Comparison of ENCODE assay signal across 10 mouse cellular contexts in the genomic region with DNA sequence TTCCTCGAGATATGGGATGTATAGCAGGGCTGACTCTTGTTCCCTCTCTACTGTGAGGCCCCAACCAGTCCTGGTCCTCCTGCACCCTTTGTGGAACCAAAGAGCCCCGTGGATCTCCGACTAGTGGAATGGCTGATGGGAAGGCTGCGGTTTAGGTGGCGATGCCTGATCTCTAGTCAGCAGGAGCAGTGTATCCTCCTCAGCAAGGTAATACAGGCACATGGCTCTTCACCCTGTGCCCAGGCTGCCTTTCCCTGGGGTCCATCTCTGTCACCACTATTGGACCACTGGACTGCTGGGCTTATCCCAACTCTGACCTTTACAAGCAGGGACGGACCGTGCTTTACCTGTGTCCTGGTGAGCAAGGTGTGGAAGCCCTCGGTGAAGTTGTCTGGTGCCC. TPM values are rescaled to one million over a fixed set of nuclear protein-coding genes. Genes with fewer than 3 reads are reported as not detected.
DNase-seq lines count a peak whose midpoint lies in the region; ATAC-seq and TF ChIP-seq lines count a peak whose summit lies in the region.
"Had no signal": no experiment of that assay in that cellular context is flagged by ENCODE, and none has a peak within 500 bp of the region (broad histone marks: within the 10 kb centered on the region; RNA-seq: fewer than 3 reads in every experiment).

No protein-coding gene starts in this region.

- TF ChIP-seq EP300 in liver, embryonic 14.5 days (IDR thresholded peaks at IDR 0.05; ENCODE audit: low read depth): no peak

- H3K27me3 ChIP-seq in hindbrain, embryonic 11.5 days (ENCODE audit: control insufficient read depth, insufficient read depth, low read length): peaks cover 3% of the 10 kb centered on the region; the same call in 1 of the 2 replicates
- peaks cover 3% of the 10 kb centered on the region; the same call in 1 of the 2 replicates for H3K27me3 ChIP-seq in hindbrain, embryonic 16.5 days (replicated peaks; ENCODE audit: control insufficient read depth, insufficient read depth, low read length)
- peaks cover 26% of the 10 kb centered on the region for H3K27me3 ChIP-seq in embryonic facial prominence, embryonic 10.5 days (replicated peaks; ENCODE audit: low read depth, poor library complexity, severe bottlenecking)
- H3K27me3 ChIP-seq in forebrain, embryonic 12.5 days: peaks cover 24% of the 10 kb centered on the region
- no peaks in the 10 kb centered on the region for H3K27me3 ChIP-seq in liver, embryonic 14.5 days (ENCODE audit: control insufficient read depth, insufficient read depth, low read length)

- H3K9me3 ChIP-seq in hindbrain, embryonic 11.5 days (ENCODE audit: control insufficient read depth, low read length): no peaks in the 10 kb centered on the region
- no peaks in the 10 kb centered on the region for H3K9me3 ChIP-seq in hindbrain, embryonic 16.5 days (ENCODE audit: control insufficient read depth, low read length)
- H3K9me3 ChIP-seq in embryonic facial prominence, embryonic 10.5 days: no peaks in the 10 kb centered on the region
- no peaks in the 10 kb centered on the region for H3K9me3 ChIP-seq in forebrain, embryonic 12.5 days
- H3K9me3 ChIP-seq in liver, embryonic 14.5 days (ENCODE audit: control insufficient read depth, low read length): no peaks in the 10 kb centered on the region
- H3K9me3 ChIP-seq: megakaryocyte, embryonic 14.5 days had no signal

- intact Hi-C loops in left cerebral cortex, postnatal 10 days (cut with DNase I): no loop called here

- peak overlapping the region; percentile 55; the same call in 1 of the 2 replicates for H3K4me2 ChIP-seq in hindbrain, embryonic 11.5 days (replicated peaks; ENCODE audit: low read depth, low read length)
- no peak overlapping the region; the same call in 1 of the 2 replicates for H3K4me2 ChIP-seq in hindbrain, embryonic 16.5 days (ENCODE audit: low read length)
- peak overlapping the region; percentile 91 for H3K4me2 ChIP-seq in forebrain, embryonic 12.5 days
- peak overlapping the region; percentile 99 for H3K4me2 ChIP-seq in liver, embryonic 14.5 days (ENCODE audit: low read depth)

- H3K4me3 ChIP-seq in hindbrain, embryonic 11.5 days (ENCODE audit: low read depth, low read length): no peak overlapping the region
- H3K4me3 ChIP-seq in hindbrain, embryonic 16.5 days (ENCODE audit: low read length): no peak overlapping the region
- peak overlapping the region; percentile 72 for H3K4me3 ChIP-seq in embryonic facial prominence, embryonic 10.5 days
- peak overlapping the region; percentile 67 for H3K4me3 ChIP-seq in forebrain, embryonic 12.5 days (replicated peaks)
- peak overlapping the region; percentile 1 to 89; a peak in 2 of 4 replicates for H3K4me3 ChIP-seq in liver, embryonic 14.5 days (ENCODE audit: insufficient read depth in 1 of 2, low read depth in 2 of 2, low read length in 2 of 2)

- no peak for TF ChIP-seq CTCF in liver, embryonic 14.5 days (IDR thresholded peaks at IDR 0.05; ENCODE audit: low read depth)

- ATAC-seq in hindbrain, embryonic 11.5 days (ENCODE audit: low FRiP score): no peak
- no peak for ATAC-seq in hindbrain, embryonic 16.5 days
- ATAC-seq in forebrain, embryonic 12.5 days (ENCODE audit: low FRiP score): no peak
- no peak for ATAC-seq in liver, embryonic 14.5 days (ENCODE audit: insufficient read depth)

- peaks cover 7% of the 10 kb centered on the region; the same call in 1 of the 2 replicates for H3K4me1 ChIP-seq in hindbrain, embryonic 11.5 days (replicated peaks; ENCODE audit: control insufficient read depth, insufficient read depth, low read length)
- H3K4me1 ChIP-seq in hindbrain, embryonic 16.5 days (ENCODE audit: control insufficient read depth, insufficient read depth, low read depth, low read length): peaks cover 17% of the 10 kb centered on the region
- H3K4me1 ChIP-seq in embryonic facial prominence, embryonic 10.5 days: peaks cover 33% of the 10 kb centered on the region
- peaks cover 22% of the 10 kb centered on the region for H3K4me1 ChIP-seq in forebrain, embryonic 12.5 days
- H3K4me1 ChIP-seq in liver, embryonic 14.5 days (replicated peaks; ENCODE audit: control insufficient read depth in 2 of 2, insufficient read depth in 2 of 2, low read length in 1 of 2): peaks cover 8 to 14% of the 10 kb centered on the region in 2 experiments

- H3K9ac ChIP-seq in hindbrain, embryonic 11.5 days (ENCODE audit: low read depth, low read length): no peak overlapping the region; the same call in 1 of the 2 replicates
- no peak overlapping the region for H3K9ac ChIP-seq in hindbrain, embryonic 16.5 days (ENCODE audit: low read depth, low read length)
- peak overlapping the region; percentile 72; the same call in 1 of the 2 replicates for H3K9ac ChIP-seq in forebrain, embryonic 12.5 days
- no peak overlapping the region; the same call in 1 of the 2 replicates for H3K9ac ChIP-seq in liver, embryonic 14.5 days (replicated peaks)

- 91% methylated on average over 8 of the region's 8 CpGs for WGBS in hindbrain, embryonic 11.5 days
- WGBS in hindbrain, embryonic 16.5 days: 96% methylated on average over 8 of the region's 8 CpGs
- 91% methylated on average over 8 of the region's 8 CpGs for WGBS in embryonic facial prominence, embryonic 10.5 days
- WGBS in forebrain, embryonic 12.5 days: 95% methylated on average over 8 of the region's 8 CpGs
- 87% methylated on average over 8 of the region's 8 CpGs for WGBS in liver, embryonic 14.5 days (ENCODE audit: insufficient replicate concordance)

- no peaks in the 10 kb centered on the region for H3K36me3 ChIP-seq in hindbrain, embryonic 11.5 days (ENCODE audit: control insufficient read depth, insufficient read depth, low read length)
- H3K36me3 ChIP-seq in hindbrain, embryonic 16.5 days (ENCODE audit: control insufficient read depth, insufficient read depth, low read length): no peaks in the 10 kb centered on the region
- peaks cover 41% of the 10 kb centered on the region for H3K36me3 ChIP-seq in embryonic facial prominence, embryonic 10.5 days (replicated peaks)
- peaks cover 18% of the 10 kb centered on the region for H3K36me3 ChIP-seq in forebrain, embryonic 12.5 days (replicated peaks)
- H3K36me3 ChIP-seq in liver, embryonic 14.5 days (replicated peaks; ENCODE audit: control insufficient read depth, insufficient read depth, low read depth): no peaks in the 10 kb centered on the region; the same call in 1 of the 2 replicates

- H3K27ac ChIP-seq in hindbrain, embryonic 11.5 days (ENCODE audit: low read depth, low read length): no peak overlapping the region
- H3K27ac ChIP-seq in hindbrain, embryonic 16.5 days (ENCODE audit: low read depth, low read length): no peak overlapping the region
- no peak overlapping the region for H3K27ac ChIP-seq in embryonic facial prominence, embryonic 10.5 days (replicated peaks)
- H3K27ac ChIP-seq in forebrain, embryonic 12.5 days: no peak overlapping the region
- H3K27ac ChIP-seq in liver, embryonic 14.5 days: no peak overlapping the region

- no peak for DNase-seq in hindbrain, embryonic 11.5 days (ENCODE audit: low spot score)
- DNase-seq in embryonic facial prominence, embryonic 10.5 days (ENCODE audit: low spot score): no peak
- DNase-seq in liver, embryonic 14.5 days (ENCODE audit: low read depth in 3 of 3, low spot score in 3 of 3): no peak
- no peak for DNase-seq in frontal cortex, postnatal 25 days (ENCODE audit: low spot score in 2 of 2)
- DNase-seq in gastrocnemius, postnatal 4 days (ENCODE audit: low spot score in 2 of 2): no peak
- DNase-seq in left cerebral cortex, postnatal 10 days (ENCODE audit: extremely low spot score in 1 of 2, low spot score in 2 of 2): no peak
- DNase-seq: embryo, embryonic 11 days had no signal

RNA-seq across cellular contexts. Expression of a gene that starts 1.3 kb away (rescaled TPM):
- polyA plus RNA-seq in hindbrain, embryonic 11.5 days (2014; fragmentation: Nextera tagmentation; extraction: Ambion mirVana): 28.8 and 31.4 TPM in 2 replicates
- 14.5 and 18.3 TPM in 2 replicates for polyA plus RNA-seq in hindbrain, embryonic 16.5 days (2015; fragmentation: Nextera tagmentation; extraction: Ambion mirVana)
- 57.5 and 59.4 TPM in 2 replicates for polyA plus RNA-seq in embryonic facial prominence, embryonic 10.5 days (2016; fragmentation: Nextera tagmentation; extraction: Ambion mirVana)
- polyA plus RNA-seq in forebrain, embryonic 12.5 days (2016; fragmentation: Nextera tagmentation; extraction: Ambion mirVana): 48.3 and 49.6 TPM in 2 replicates
- 8.2 and 12.0 TPM in 2 replicates for polyA plus RNA-seq in liver, embryonic 14.5 days (2012; rRNA removed)
- polyA plus RNA-seq in liver, embryonic 14.5 days (2014; fragmentation: Nextera tagmentation; extraction: Ambion mirVana): 6.4 and 6.8 TPM in 2 replicates
- total RNA-seq in gastrocnemius, postnatal 4 days (2021): 1 to 10 TPM; 6.4 TPM
- 1 to 10 TPM; 3.7 TPM for total RNA-seq in left cerebral cortex, postnatal 10 days (2021)

RNA-seq across cellular contexts. Expression of a gene that starts 11.4 kb away (rescaled TPM):
- 76.0 and 84.7 TPM in 2 replicates for polyA plus RNA-seq in hindbrain, embryonic 11.5 days (2014; fragmentation: Nextera tagmentation; extraction: Ambion mirVana)
- polyA plus RNA-seq in hindbrain, embryonic 16.5 days (2015; fragmentation: Nextera tagmentation; extraction: Ambion mirVana): 29.8 and 40.7 TPM in 2 replicates
- polyA plus RNA-seq in embryonic facial prominence, embryonic 10.5 days (2016; fragmentation: Nextera tagmentation; extraction: Ambion mirVana): 53.6 and 57.1 TPM in 2 replicates
- polyA plus RNA-seq in forebrain, embryonic 12.5 days (2016; fragmentation: Nextera tagmentation; extraction: Ambion mirVana): 48.5 and 62.0 TPM in 2 replicates
- polyA plus RNA-seq in liver, embryonic 14.5 days (2012; rRNA removed): 41.5 and 87.7 TPM in 2 replicates
- 100.0 and 101 TPM in 2 replicates for polyA plus RNA-seq in liver, embryonic 14.5 days (2014; fragmentation: Nextera tagmentation; extraction: Ambion mirVana)
- total RNA-seq in gastrocnemius, postnatal 4 days (2021): 100 to 1,000 TPM; 331 to 336 TPM
- 10 to 100 TPM; 12.4 to 12.6 TPM for total RNA-seq in left cerebral cortex, postnatal 10 days (2021)

RNA-seq across cellular contexts. Expression of a gene that starts 17.5 kb away (rescaled TPM):
- 208 TPM in 2 replicates for polyA plus RNA-seq in hindbrain, embryonic 11.5 days (2014; fragmentation: Nextera tagmentation; extraction: Ambion mirVana)
- 342 and 346 TPM in 2 replicates for polyA plus RNA-seq in hindbrain, embryonic 16.5 days (2015; fragmentation: Nextera tagmentation; extraction: Ambion mirVana)
- polyA plus RNA-seq in embryonic facial prominence, embryonic 10.5 days (2016; fragmentation: Nextera tagmentation; extraction: Ambion mirVana): 91.8 and 96.4 TPM in 2 replicates
- 223 and 227 TPM in 2 replicates for polyA plus RNA-seq in forebrain, embryonic 12.5 days (2016; fragmentation: Nextera tagmentation; extraction: Ambion mirVana)
- polyA plus RNA-seq in liver, embryonic 14.5 days (2012; rRNA removed): 29.3 and 37.4 TPM in 2 replicates
- 35.0 and 38.1 TPM in 2 replicates for polyA plus RNA-seq in liver, embryonic 14.5 days (2014; fragmentation: Nextera tagmentation; extraction: Ambion mirVana)
- 100 to 1,000 TPM; 141 to 153 TPM for total RNA-seq in gastrocnemius, postnatal 4 days (2021)
- 100 to 1,000 TPM; 220 to 253 TPM for total RNA-seq in left cerebral cortex, postnatal 10 days (2021)

RNA-seq across cellular contexts. Expression of a gene that starts 28.2 kb away (rescaled TPM):
- polyA plus RNA-seq in hindbrain, embryonic 11.5 days (2014; fragmentation: Nextera tagmentation; extraction: Ambion mirVana): 8.9 and 10.8 TPM in 2 replicates
- 50.8 and 52.2 TPM in 2 replicates for polyA plus RNA-seq in hindbrain, embryonic 16.5 days (2015; fragmentation: Nextera tagmentation; extraction: Ambion mirVana)
- polyA plus RNA-seq in embryonic facial prominence, embryonic 10.5 days (2016; fragmentation: Nextera tagmentation; extraction: Ambion mirVana): 11.4 and 12.1 TPM in 2 replicates
- 21.6 and 21.9 TPM in 2 replicates for polyA plus RNA-seq in forebrain, embryonic 12.5 days (2016; fragmentation: Nextera tagmentation; extraction: Ambion mirVana)
- 0.29 and 0.54 TPM in 2 replicates for polyA plus RNA-seq in liver, embryonic 14.5 days (2012; rRNA removed)
- 0.11 TPM in 1 of 2 replicates, not detected in the other for polyA plus RNA-seq in liver, embryonic 14.5 days (2014; fragmentation: Nextera tagmentation; extraction: Ambion mirVana)
- 1 to 10 TPM; 2.5 to 3.4 TPM for total RNA-seq in gastrocnemius, postnatal 4 days (2021)
- total RNA-seq in left cerebral cortex, postnatal 10 days (2021): 10 to 100 TPM; 35.0 to 39.1 TPM

RNA-seq across cellular contexts. Expression of a gene that starts 59.4 kb away (rescaled TPM):
- 17.2 and 19.4 TPM in 2 replicates for polyA plus RNA-seq in hindbrain, embryonic 11.5 days (2014; fragmentation: Nextera tagmentation; extraction: Ambion mirVana)
- 13.4 and 14.6 TPM in 2 replicates for polyA plus RNA-seq in hindbrain, embryonic 16.5 days (2015; fragmentation: Nextera tagmentation; extraction: Ambion mirVana)
- polyA plus RNA-seq in embryonic facial prominence, embryonic 10.5 days (2016; fragmentation: Nextera tagmentation; extraction: Ambion mirVana): 20.3 and 21.0 TPM in 2 replicates
- polyA plus RNA-seq in forebrain, embryonic 12.5 days (2016; fragmentation: Nextera tagmentation; extraction: Ambion mirVana): 22.2 and 22.7 TPM in 2 replicates
- 22.4 and 22.6 TPM in 2 replicates for polyA plus RNA-seq in liver, embryonic 14.5 days (2012; rRNA removed)
- polyA plus RNA-seq in liver, embryonic 14.5 days (2014; fragmentation: Nextera tagmentation; extraction: Ambion mirVana): 4.7 and 6.3 TPM in 2 replicates
- 10 to 100 TPM; 68.8 to 71.8 TPM for total RNA-seq in gastrocnemius, postnatal 4 days (2021)
- total RNA-seq in left cerebral cortex, postnatal 10 days (2021): 10 to 100 TPM; 87.1 to 89.1 TPM

Comparison
In these comparisons a context has a peak if more than half of its experiments do, and no peak if none do; other contexts are left out.
1. H3K4me3 ChIP-seq: peak in embryonic facial prominence, embryonic 10.5 days (single experiment), forebrain, embryonic 12.5 days (single experiment) and liver, embryonic 14.5 days (2 of 2); none in hindbrain, embryonic 11.5 days (single experiment) and hindbrain, embryonic 16.5 days (single experiment).